Mouse (Mus musculus): ENCODE results near the gene Gjb6.

Gjb6 gene

DNA sequence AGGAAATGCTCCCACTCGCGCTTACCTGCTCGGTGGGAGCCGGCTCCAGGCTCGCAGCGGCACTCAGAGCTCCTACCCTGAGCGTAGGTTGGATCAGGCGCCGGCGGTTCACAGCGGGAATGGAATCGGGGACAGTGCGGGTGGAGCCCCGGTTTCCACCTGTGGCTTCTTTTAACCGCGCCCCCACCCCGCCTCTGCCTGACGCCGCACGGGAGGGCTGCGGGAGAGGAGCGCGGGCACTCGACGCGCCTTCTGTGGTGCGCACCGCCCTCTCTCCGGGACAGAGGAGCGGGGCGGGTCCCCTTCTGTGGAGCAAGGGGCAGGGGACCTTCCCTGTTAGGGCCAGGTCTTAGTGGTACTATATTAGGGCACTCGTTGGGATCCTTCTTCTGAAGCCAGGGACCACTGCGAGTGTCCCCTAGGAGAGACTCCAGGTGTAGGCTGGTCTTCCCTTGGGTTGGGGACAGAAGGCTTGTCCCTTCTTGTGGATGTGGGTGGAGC lies at the start of gene Gjb6:
Gjb6 (minus strand) TSS at position 451 of the 501 bp plus-strand sequence.
- no peak for DNase-seq

DNA sequence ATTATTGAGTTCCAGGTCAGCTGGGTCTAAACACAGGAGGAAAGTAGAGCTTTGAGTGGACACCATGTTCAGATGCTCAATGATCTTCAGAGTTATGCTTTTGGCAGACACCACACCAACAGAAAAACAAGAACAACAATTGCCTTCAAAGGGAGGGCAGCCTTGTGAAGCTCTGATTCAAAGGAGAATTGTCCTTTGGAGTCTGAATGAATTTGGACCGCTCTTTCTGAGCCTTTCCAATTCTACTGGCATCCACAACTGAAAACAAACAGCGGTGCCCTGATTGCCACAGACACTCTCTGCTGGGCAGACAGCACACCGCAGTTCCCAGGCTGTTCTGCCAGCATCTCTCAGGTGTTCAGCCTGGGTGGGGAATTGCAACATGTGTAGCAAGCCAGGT lies 32.1 kb upstream of the Gjb6 start:
- no peak for DNase-seq

DNA sequence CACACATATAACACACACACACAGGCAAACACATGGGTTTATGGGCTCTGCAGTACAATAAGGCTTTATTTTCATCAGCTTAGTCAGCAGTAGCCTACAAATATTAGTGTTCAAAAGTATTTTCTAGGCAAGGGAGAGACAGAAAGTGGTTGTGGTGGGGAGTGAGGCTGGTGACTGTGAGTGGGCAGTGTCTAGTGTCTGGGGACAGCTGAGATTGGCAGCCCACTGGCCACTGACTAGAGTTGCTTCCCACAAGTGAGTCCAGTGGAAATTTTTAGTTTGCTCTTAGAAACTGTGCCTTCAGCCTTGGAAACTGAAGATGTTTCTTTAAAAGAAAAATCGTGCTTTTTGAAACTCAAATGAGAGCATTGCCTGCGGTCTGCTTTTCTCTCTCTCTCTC lies 28.4 kb upstream of the Gjb6 start:
- DNase-seq = no peak

DNA sequence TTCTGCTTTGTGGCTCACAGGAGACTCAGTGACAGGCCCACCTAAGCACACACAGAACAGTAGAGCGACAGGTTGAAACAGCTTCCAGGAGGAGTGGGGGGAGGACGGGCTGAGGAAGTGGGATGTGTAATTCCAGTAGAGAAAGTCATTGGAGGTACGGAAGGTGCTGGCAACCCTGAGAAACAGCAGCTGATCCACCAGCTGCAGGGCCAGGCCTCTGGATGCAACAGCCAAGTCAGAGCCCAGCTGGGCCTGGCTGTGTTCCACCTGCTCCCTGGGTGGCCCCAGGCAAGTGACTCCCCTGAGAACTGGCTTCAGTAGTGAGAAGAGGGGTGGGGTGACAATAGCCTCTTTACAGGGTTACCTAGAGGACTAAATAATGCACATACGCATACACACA lies 27.8 kb upstream of the Gjb6 start:
- no peak for DNase-seq

DNA sequence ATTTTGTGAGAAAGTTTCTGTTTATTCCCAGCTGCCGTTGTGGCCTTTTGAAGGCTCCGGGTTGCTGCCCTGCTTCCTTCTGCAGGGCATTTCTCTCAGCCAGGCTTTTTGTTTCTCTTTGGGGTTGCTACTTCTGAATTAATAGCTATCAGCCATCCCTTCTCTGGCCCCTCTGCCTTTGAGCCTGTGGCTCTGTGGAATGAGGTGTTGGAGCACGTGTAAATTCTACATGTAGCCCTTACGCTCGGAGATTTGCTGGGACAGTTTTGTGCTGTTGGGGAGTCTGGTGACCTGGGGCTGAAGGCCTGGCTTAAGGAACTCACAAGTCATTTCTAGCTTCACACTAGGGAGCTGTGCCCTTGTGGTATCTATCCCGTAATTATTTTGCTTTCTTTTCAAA lies 21.5 kb upstream of the Gjb6 start:
- no peak for DNase-seq

GRCm38 (mm10) chr14:57145741-57146140 lies 12.3 kb upstream of the Gjb6 start:
- no peak for DNase-seq

GRCm38 (mm10) chr14:57135265-57135664 lies 1.9 kb upstream of the Gjb6 start:
- DNase-seq = no peak

GRCm38 (mm10) chr14:57127383-57127782 lies 6.0 kb downstream of the Gjb6 start:
- DNase-seq = no peak

DNA sequence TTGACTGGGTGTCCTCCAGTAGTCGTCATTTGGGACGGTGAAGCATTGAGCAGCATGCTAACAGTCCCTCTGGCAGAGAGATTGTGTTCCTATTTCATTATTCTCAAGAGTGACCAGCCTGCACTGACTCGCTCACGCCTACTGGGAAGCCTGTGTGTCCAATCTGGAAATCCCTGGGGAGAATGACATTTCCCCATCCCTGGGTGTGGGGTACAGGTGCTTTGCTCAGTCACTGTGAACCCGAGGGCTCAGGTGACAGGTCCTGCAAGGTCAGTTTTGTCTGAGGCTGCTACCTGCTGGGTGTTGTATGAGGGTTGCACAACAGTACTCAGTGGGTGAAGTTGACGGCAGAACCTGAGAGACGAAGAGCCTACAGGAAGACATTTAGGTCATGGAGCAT lies 11.1 kb downstream of the Gjb6 start:
- DNase-seq = no peak

DNA sequence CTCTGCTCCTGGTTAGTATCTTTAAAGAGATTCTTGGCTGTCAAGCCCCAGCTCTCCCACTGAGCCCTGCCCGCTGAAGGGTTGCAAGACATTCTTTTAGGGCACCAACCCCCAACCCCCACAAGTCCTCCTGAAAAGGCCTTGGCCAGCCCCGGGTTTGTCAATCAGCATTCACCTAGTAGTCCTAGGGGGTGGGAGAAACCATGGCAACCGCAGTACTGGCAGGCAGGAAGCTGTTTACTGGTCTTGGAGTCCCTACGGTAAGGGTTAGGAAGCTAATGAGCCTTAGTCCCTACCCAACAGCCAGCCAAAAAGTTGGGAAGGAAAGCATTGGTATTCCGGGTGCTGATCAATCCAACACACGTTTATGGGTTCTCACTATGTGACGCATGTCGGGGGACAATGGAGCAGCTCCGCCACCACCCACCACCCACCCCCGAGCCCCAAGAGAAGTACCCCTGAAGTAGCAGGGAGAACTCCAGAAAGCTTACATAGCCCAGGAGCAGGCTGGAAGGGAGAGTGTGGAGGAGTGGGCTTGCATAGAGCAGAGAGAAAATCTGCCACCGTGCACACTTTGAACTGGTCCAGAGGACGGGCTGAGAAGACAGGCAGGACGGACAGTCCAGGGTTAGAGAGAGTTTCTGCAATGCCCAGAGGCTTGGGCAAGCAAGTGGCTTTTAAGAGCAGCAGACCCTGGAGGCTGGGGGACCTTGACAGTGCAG lies 17.4 kb downstream of the Gjb6 start, which contains the start of gene Gm4491:
Gm4491 (minus strand) TSS at position 61 of the 722 bp plus-strand sequence.
- DNase-seq = no peak

DNA sequence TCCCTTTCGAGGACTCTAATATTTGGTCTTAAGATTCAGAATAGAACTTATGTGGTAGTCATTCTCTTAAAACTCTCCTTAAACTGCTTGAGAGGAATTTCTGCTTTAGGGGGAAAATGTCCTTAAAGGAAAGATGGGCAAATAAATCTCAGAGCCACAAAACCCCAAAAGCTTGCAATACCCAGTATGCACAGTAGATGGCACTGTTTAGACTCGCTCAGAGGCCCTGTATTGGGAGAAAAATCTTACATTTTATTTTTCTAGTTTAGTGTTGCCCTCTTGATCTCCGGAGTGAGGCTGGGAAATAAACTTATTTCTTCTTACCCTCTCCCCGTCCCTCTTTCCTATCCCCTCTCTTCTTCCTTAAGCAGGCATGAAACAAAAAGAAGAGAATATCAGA lies 24.2 kb downstream of the Gjb6 start:
- no peak for DNase-seq

GRCm38 (mm10) chr14:57107916-57108315 lies 25.5 kb downstream of the Gjb6 start:
- no peak for DNase-seq

DNA sequence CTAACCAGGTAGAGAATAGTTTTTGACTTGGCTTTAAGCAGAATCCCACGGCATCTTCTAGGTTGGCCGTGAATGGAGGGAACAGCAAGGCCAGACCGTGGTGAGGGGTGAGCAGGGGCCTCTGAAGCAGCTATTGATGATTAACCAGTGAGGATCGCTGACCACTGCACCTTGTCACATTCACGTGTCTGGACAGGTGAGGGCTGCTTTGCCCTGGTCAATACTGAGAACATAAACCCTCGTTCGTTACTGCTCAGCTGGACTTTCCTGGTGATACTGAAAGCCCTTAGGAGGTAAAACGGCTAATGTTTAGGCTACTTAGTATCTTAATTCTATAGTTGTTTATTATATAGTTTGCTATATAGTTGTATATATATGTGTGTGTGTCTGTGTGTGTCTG lies 26.3 kb downstream of the Gjb6 start:
- no peak for DNase-seq

DNA sequence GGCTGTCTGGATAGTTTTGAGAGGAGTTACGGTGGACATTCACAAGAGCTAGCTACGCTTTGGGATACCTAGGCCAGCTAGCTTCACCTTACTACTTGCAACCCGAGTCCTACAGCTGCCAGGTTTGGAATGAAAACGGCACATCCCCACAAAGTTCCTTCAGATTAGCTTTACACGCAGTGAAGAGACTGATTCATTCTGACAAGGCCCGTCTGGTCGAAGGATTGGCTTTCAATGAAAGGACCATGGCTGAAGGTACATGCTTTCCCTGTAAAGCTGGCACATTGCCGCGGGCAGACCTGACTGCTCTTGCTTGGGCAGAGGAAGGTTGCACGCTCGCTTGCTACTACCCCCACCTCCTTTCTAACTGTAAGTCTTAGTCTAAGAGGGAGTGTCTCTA lies 27.7 kb downstream of the Gjb6 start:
- no peak for DNase-seq

DNA sequence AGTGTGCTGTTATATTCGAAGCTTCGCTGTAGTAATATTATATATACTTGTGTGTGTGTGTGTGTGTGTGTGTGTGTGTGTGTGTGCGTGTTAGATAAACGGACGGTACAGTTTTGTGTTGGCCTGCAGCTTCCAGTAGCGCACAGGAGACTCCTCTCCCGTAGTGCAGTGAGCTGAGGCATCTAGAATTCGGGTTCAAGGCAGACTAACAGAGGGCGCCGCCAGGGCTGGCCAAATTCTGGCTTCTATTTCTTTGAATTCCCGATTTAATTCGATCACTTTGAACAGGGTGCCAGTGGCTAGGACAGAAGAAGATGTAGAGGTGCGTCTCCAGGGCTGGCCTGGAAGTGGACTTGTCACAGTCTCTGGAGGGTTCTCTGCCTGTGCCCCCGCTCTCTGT lies 28.3 kb downstream of the Gjb6 start:
- no peak for DNase-seq

DNA sequence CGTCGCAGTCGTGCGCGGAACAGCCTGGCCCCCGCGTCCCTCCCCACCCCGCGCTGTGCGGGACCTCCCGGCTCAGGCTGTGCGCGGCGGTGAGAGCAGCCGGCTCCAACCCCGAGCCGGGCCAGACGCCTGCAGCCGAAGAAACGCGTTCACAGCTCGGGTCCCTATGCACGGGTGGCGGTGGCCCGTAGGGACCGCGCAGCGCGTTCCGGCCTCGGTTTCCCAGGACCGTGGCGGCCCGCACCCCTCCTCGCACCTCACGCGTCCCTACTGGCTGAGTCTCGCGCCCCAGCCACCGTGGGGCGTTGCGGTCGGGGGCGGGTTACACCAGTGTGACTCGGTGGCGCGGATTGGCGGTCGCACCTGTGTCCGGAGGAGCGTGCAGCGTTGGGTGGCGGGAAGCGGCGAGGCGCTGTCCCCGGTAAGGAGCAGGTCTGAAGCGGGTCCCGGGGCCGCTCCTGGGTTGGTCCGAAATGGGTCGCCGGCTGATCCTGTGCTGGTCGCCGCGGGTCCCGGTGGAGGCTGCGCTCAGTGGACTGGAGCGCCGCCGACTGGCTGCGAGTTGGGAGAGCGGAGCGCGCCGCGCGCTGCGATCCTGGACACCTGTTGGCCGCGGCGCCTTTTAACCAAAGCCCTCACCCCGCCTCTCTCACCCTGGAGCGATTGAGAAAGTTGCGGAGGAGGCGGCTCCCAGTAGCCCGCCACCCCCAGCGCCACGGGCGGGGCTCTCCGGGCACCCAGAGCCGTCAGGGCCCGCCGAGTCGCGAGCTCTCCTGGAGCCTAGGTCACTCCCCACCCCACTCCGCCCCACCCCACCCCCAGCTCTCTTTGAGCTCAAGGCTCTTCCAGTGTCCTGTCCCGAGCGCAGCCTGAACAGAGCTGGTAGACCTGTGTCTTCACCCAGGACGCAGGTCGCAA lies 29.0 kb downstream of the Gjb6 start, which contains the start of gene Gjb2:
Gjb2 (minus strand) TSS at position 597 of the 918 bp plus-strand sequence.
- peak in 1 of 2 experiments; percentile 6 for DNase-seq

DNA sequence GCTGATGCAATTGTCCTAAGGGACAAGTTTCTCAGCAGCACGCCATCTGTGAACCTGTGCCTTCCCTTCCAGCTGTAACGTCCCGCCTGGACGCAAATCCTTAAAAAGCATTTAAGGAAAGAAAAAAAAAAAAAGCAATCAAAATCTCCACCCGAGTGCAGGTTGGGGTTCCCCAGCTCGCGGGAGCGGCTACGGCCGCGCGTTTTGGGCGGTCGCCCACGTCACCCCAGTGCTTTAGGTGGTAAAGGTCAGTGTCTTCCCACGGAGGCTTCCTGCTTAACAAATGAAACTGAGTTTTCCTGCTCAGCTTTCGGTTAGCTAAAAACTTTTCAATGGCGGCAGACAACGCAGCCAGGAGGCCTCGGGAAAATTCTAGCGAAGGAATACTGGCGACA lies 29.7 kb downstream of the Gjb6 start:
- no peak for DNase-seq

DNA sequence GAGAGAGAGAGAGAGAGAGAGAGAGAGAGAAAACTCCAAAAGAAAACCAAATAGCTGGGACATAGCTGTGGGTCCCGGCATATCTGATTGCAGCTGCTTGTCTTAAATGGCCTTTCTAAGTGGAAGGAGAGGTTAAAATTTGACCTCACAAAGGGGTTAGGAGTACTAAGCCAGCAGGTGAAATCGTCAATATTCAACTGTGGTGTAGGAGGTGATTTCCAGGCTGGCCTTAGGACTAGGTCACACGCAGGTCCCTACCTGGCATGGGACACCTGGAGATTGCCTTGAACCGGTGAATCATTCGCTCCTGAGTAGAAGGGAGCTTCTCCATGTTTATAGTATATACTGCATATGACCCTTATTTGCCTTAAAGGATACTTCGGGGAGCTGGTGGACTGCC lies 30.3 kb downstream of the Gjb6 start:
- DNase-seq = no peak

DNA sequence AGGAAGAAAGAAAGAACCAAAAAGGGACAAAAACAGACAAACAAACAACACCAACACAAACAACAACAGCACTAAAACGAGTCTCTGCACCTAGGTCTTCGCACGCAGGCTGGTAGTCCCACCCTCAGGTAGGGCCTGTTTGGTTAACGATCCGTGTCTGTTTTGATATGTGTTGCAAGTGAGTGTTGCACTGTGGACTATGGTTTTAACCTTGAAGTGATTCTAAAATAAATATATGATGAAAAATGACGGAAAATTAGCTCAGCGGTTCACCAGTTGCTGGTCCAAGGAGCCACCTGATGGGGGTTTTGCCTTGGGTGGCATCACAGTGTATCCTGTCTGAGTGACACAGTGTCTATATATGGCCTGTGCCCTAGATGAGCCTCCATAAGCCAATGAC lies 31.8 kb downstream of the Gjb6 start:
- no peak for DNase-seq

- DNase-seq = no peak
Measured at GRCm38 (mm10) chr14:57095855-57096254, 37.6 kb downstream of the Gjb6 start.

- DNase-seq = peak in 1 of 2 experiments; percentile 17
Measured at GRCm38 (mm10) chr14:57093029-57093428, 40.4 kb downstream of the Gjb6 start.

- no peak for DNase-seq
Measured at GRCm38 (mm10) chr14:57090001-57090400, 43.4 kb downstream of the Gjb6 start.

DNA sequence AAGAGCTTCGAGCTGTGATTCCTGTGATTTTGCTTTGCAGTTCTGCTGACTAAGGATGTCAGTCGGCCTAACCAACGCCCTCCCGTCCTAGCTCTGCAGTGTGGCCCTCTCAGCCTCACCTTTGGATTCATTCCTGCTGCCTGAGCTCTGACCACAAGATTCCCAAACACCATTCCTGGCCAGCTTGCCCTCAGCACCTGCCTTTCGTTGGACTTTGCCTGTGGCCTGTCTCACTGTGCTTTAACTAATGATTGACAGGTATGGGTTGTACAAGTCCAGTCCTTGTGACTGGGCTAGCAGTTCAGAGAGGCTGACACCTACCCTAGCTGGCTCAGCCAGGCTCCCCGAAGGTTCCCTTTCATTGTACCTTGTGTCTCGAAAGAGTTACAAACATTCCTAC lies 44.3 kb downstream of the Gjb6 start:
- no peak for DNase-seq

- no peak for DNase-seq
Measured at GRCm38 (mm10) chr14:57084180-57084668, 49.2 kb downstream of the Gjb6 start.
